Mouse (Mus musculus) forebrain, embryonic 14.5 days (tissue): ENCODE data around the gene Vps37b. TPM values are rescaled to one million over a fixed set of nuclear protein-coding genes. Genes with fewer than 3 reads are reported as not detected.
"Not testable (repeated sequence)": the region's sequence is repeated elsewhere in the genome, so short reads cannot be mapped to it uniquely, and the experiment has no call there.

Experiments
- ATAC-seq: fragments of 200-750 bp; cut with Nextera tagmentation; 2 replicates; pipeline ENCODE4 v1.8.0; 2017; ENCODE audit warnings: mild to moderate bottlenecking, moderate library complexity
- DNase-seq: peaks from one replicate; pipeline ENCODE4 v3.0.0-alpha.2; 2015; ENCODE audit warnings: low spot score
- H3K27ac ChIP-seq: fragments of 300-500 bp; sonication (generic); 2 replicates; pipeline ENCODE4 v1.5.1; 2014; ENCODE audit warnings: low read depth, mild to moderate bottlenecking, control low read depth, low read length, moderate library complexity
- H3K27me3 ChIP-seq: fragments of 300-500 bp; sonication (generic); replicated peaks from 2 replicates; pipeline ENCODE4 v1.6.1; 2014; ENCODE audit warnings: low read length, control low read depth, mixed read lengths; ENCODE audit not compliant: control insufficient read depth, insufficient read depth
- H3K36me3 ChIP-seq: fragments of 300-500 bp; sonication (generic); 2 replicates; pipeline ENCODE4 v1.6.1; 2014; ENCODE audit warnings: low read length, control low read depth; ENCODE audit not compliant: control insufficient read depth, insufficient read depth
- H3K4me1 ChIP-seq: fragments of 300-500 bp; sonication (generic); 2 replicates; pipeline ENCODE4 v1.6.1; 2014; ENCODE audit warnings: antibody characterized with exemption, low read length, control low read depth; ENCODE audit not compliant: control insufficient read depth, insufficient read depth
- H3K4me2 ChIP-seq: fragments of 300-500 bp; sonication (generic); 2 replicates; pipeline ENCODE4 v1.6.1; 2014; ENCODE audit warnings: mild to moderate bottlenecking, control low read depth, low read length
- H3K4me3 ChIP-seq: fragments of 300-500 bp; sonication (generic); 2 replicates; pipeline ENCODE4 v1.5.1; 2014; ENCODE audit warnings: low read depth, low read length, control low read depth
- H3K9ac ChIP-seq: fragments of 300-500 bp; sonication (generic); 2 replicates; pipeline ENCODE4 v1.6.1; 2014; ENCODE audit warnings: mild to moderate bottlenecking, low read length, control low read depth, moderate library complexity
- H3K9me3 ChIP-seq: fragments of 300-500 bp; sonication (generic); replicated peaks from 2 replicates; pipeline ENCODE4 v1.6.1; 2016; ENCODE audit warnings: low read length, control low read depth, mixed read lengths; ENCODE audit not compliant: control insufficient read depth
- whole genome bisulfite sequencing: fragments of 180-500 bp; shearing (Covaris S2); extraction: QIAGEN DNeasy Blood & Tissue Kit; methylation state at CpG from one replicate; pipeline ENCODE4 v1.1.7; 2014; 5-methylcytosine and 5-hydroxymethylcytosine counted together
- polyA plus RNA-seq: library from polyadenylated mRNA; unstranded; fragments of >200 nt; fragmentation: Nextera tagmentation; extraction: Ambion mirVana; gene quantifications from 2 replicates; pipeline ENCODE4 v1.2.1, GENCODE M21; 2014

The Vps37b gene
- polyA plus RNA-seq, 1 experiment from 2014 or later: 70.5 TPM

DNA sequence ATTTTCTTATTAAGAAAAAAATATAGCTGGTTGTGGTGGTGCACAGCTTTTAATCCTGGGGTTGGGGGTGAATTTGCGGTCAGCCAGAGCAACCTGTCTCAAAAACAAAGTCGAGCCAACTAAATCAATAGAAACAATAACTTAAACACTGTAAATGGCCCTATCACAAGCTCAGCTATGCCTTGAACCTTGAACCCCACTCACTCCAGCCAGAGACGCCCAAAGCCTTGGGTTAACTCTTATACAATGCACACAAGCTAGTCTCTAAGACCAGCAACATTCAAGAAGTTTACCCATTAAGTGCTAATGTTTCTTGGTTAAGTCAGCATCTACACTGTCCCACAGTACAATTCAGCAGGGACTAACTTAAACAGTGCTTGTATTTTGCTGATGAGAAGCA lies 37.6 kb upstream of the Vps37b start:
- ATAC-seq (no peak), DNase-seq (no peak)
- WGBS: 81% methylated on average over 3 of the region's 3 CpGs
- Histone ChIP-seq H3K27me3 (no peaks in the 10 kb centered on the region), H3K27ac (no peak overlapping the region), H3K4me1 (no peaks in the 10 kb centered on the region), H3K4me3 (no peak overlapping the region), H3K36me3 (no peaks in the 10 kb centered on the region), H3K4me2 (no peak overlapping the region), H3K9me3 (no peaks in the 10 kb centered on the region), H3K9ac (no peak overlapping the region)

DNA sequence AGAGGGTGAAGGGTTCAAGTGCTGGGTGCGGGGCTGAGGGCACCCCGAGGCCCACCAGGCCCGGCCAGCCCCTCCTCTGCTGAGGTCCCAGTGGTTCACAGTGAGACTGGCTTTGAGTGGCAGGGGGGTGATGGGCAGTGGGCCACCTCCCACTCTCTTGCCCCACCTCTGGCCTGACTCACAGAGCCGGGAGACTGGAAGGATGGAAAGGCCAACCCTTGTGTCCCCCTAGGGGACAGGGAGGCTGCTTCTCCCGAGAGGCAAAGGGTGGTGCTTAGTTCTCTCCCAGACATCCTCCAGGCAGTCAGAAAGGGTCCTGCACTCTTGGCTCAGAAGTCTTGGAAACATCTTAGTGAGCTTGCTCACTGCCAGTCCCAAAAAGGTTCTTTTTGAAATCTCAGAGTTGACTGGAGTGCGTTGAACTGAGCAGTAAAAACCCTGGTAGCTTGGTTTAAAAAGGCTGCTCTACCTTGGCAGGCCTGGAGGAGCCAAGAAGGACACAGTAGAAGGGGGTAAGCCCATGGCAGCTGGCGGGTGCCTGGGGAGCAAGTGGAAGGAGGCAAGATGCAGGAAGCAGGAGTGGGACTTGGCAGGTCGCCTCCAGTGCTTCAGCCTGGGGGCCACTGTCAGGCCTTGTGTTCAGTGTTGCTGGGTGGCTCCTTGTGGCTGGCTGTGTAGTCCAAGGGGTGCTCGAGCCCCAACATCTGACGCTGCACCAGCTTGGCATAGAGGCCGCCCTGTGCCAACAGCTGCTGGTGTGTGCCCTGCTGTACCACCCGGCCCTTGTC lies 30.2 kb upstream of the Vps37b start:
- Histone ChIP-seq H3K9ac (no peak overlapping the region), H3K27ac (no peak overlapping the region), H3K4me3 (no peak overlapping the region), H3K36me3 (no peaks in the 10 kb centered on the region), H3K9me3 (no peaks in the 10 kb centered on the region), H3K27me3 (no peaks in the 10 kb centered on the region), H3K4me2 (no peak overlapping the region), H3K4me1 (no peaks in the 10 kb centered on the region)
- DNase-seq: no peak
- no peak for ATAC-seq
- 73% methylated on average over 12 of the region's 12 CpGs for WGBS

- H3K9ac ChIP-seq: no peak overlapping the region
Observed at GRCm38 (mm10) chr5:124059677-124060076, 27.6 kb upstream of the Vps37b start.

GRCm38 (mm10) chr5:124058749-124059148 lies 26.7 kb upstream of the Vps37b start:
- ATAC-seq: no peak
- no peaks in the 10 kb centered on the region; the same call in 1 of the 2 replicates for H3K9me3 ChIP-seq

More at GRCm38 (mm10) chr5:124059677-124060076, 27.6 kb upstream of the Vps37b start:
- ATAC-seq: no peak
- no peaks in the 10 kb centered on the region for H3K27me3 ChIP-seq
- no peaks in the 10 kb centered on the region; the same call in 1 of the 2 replicates for H3K9me3 ChIP-seq
- no peaks in the 10 kb centered on the region for H3K4me1 ChIP-seq
- no peaks in the 10 kb centered on the region for H3K36me3 ChIP-seq
- no peak overlapping the region for H3K4me3 ChIP-seq
- no peak overlapping the region for H3K27ac ChIP-seq
- 82% methylated on average over 5 of the region's 5 CpGs for WGBS
- DNase-seq: no peak
- no peak overlapping the region for H3K4me2 ChIP-seq

GRCm38 (mm10) chr5:124056956-124057355 lies 24.9 kb upstream of the Vps37b start:
- WGBS: 44% methylated on average over 4 of the region's 4 CpGs
- Histone ChIP-seq H3K27me3 (no peaks in the 10 kb centered on the region), H3K4me3 (no peak overlapping the region), H3K9me3 (no peaks in the 10 kb centered on the region; the same call in 1 of the 2 replicates), H3K27ac (no peak overlapping the region), H3K4me2 (no peak overlapping the region), H3K9ac (no peak overlapping the region), H3K4me1 (no peaks in the 10 kb centered on the region), H3K36me3 (no peaks in the 10 kb centered on the region)
- DNase-seq (no peak), ATAC-seq (no peak)

More at GRCm38 (mm10) chr5:124058749-124059148, 26.7 kb upstream of the Vps37b start:
- Histone ChIP-seq H3K4me3 (no peak overlapping the region), H3K27me3 (no peaks in the 10 kb centered on the region), H3K4me2 (no peak overlapping the region), H3K9ac (no peak overlapping the region), H3K36me3 (no peaks in the 10 kb centered on the region), H3K27ac (no peak overlapping the region), H3K4me1 (no peaks in the 10 kb centered on the region)
- DNase-seq: no peak
- 69% methylated on average over 7 of the region's 7 CpGs for WGBS

GRCm38 (mm10) chr5:124056219-124056618 lies 24.1 kb upstream of the Vps37b start:
- Histone ChIP-seq H3K27me3 (no peaks in the 10 kb centered on the region), H3K36me3 (no peaks in the 10 kb centered on the region), H3K9ac (no peak overlapping the region), H3K27ac (no peak overlapping the region), H3K4me2 (no peak overlapping the region), H3K9me3 (no peaks in the 10 kb centered on the region; the same call in 1 of the 2 replicates), H3K4me1 (no peaks in the 10 kb centered on the region), H3K4me3 (no peak overlapping the region)
- DNase-seq: no peak
- WGBS: 100% methylated on average over 1 of the region's 1 CpGs
- ATAC-seq: no peak

DNA sequence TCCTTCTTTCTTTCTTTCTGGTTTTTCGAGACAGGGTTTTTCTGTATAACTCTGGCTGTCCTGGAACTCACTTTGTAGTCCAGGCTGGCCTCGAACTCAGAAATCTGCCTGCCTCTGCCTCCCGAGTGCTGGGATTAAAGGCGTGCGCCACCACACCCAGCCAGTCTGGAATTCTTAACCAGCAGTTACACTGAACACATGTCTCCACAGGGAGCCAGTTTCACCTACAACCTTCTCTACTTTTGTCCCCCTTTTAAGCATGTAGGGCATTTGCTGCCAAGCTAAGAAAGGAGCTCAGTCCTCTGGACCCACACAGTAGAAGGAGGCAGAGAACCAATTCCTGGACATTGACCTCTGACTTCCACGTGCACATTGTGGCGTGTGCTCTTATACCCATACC lies 20.6 kb upstream of the Vps37b start:
- DNase-seq, H3K27ac ChIP-seq, ATAC-seq, H3K4me3 ChIP-seq, H3K36me3 ChIP-seq, H3K27me3 ChIP-seq, H3K9ac ChIP-seq, H3K4me1 ChIP-seq, H3K4me2 ChIP-seq, H3K9me3 ChIP-seq: not testable (repeated sequence)
- WGBS: 92% methylated on average over 7 of the region's 7 CpGs

- 87% methylated on average over 11 of the region's 11 CpGs for WGBS
- no peak for DNase-seq
Observed at GRCm38 (mm10) chr5:124051899-124052491, 19.9 kb upstream of the Vps37b start.

More at GRCm38 (mm10) chr5:124051899-124052491, 19.9 kb upstream of the Vps37b start:
- Histone ChIP-seq H3K27me3 (no peaks in the 10 kb centered on the region), H3K4me1 (no peaks in the 10 kb centered on the region), H3K4me2 (no peak overlapping the region), H3K27ac (no peak overlapping the region), H3K9me3 (no peaks in the 10 kb centered on the region; the same call in 1 of the 2 replicates), H3K36me3 (no peaks in the 10 kb centered on the region), H3K9ac (no peak overlapping the region), H3K4me3 (no peak overlapping the region)
- ATAC-seq: no peak
